Mouse (Mus musculus): ENCODE data around the gene Zfp458.
"Not testable (repeated sequence)": the region's sequence is repeated elsewhere in the genome, so short reads cannot be mapped to it uniquely, and the experiment has no call there.

The Zfp458 gene

GRCm38 (mm10) chr13:67278314-67278713 is at the start of gene Zfp458:
Zfp458 (minus strand) TSS chr13:67278466.
- no peak for DNase-seq

DNA sequence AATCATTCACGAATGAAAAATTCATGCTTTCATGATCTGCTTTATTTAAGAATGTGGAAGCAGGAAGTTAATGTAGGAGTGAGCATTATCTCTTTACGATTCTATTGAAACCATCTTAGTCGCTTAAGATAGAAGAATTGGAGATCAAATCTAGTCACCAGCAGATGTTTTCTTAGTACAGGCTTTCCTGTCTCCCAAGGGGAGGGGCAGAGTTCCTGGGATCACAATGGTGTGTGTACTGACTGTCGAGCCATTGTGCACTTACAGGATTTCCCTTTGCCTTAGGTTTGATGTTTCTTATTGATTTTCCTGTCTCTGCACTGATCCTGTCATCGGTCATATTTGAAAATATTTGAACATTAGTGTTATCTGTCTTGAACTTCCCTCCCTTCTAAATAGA is 28.5 kb upstream of the Zfp458 start:
- DNase-seq = no peak

DNA sequence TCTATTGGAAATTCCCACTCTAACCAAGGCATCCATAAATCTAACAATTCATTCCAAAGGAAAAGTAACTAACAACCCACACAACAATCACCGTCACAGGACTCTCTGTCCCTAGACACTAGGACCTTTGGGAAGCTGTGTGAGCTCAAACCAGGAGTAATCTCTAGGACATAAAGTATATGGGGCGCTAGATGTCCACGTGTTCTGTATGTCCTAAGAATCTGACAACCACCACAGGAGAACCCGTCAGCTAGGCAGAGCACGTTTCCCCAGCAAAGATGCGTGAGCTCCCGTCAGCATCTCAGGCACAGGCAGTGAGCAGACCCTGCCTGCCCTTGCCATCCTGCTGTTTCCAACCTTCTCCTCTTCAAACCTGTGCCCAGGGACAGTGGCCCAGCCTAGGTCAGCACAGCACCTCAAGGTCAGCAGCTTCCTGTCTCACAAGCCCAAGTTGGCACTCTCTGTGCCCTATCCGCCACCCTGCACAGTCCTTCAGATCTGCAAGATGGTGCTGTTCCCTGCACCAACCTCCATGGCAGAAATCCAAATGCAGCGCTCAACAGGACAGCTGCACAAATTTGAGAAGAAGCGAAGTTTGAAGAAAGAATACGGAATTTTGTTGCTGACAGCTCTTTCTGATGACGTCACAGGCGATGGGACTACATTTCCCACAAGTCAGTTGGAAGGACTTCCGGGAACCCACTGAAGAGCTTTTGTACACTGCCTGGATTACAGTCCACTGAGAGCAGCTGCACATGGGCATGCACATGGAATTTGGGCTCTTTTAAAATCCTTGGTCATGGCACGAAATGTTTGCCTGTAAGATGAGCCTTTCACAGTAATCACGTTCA is 27.8 kb upstream of the Zfp458 start, which contains the start of gene Zfp457:
Gene Zfp457, minus strand, starts transcription at position 664 of the 851 bp plus-strand sequence.
- peak; percentile 99 for DNase-seq

DNA sequence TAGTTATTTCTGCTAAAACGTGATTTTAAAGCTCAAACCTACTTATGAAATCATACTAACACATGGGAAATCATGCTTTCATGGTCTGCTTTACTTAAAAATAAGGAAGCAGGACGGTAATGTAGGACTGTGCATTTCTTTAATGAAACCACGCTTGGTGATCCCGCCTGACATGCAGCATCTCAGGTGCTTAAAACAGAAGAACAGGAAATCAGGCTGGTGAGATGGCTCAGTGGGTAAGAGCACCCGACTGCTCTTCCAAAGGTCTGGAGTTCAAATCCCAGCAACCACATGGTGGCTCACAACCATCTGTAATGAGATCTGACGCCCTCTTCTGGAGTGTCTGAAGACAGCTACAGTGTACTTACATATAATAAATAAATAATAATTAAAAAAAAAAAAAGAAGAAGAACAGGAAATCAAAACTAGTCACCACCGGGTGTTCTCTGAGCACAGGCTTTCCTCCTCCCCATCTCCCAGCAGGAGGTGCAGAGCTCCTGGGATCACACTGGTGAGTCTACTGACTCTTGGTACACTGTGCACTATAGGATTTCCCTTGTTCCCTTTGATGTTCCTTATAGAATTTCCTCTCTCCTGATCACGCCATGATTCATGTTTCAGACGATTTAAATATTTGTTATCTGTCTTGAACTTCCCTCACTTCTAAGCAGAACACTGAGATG is 8.7 kb downstream of the Zfp458 start:
- DNase-seq = not testable (repeated sequence)

GRCm38 (mm10) chr13:67268568-67269369 is 9.5 kb downstream of the Zfp458 start:
- DNase-seq = peak; percentile 98

GRCm38 (mm10) chr13:67214015-67214607 is 64.2 kb downstream of the Zfp458 start:
- no peak for DNase-seq

All from heart, adult 11 months (tissue).